Mouse (Mus musculus): ENCODE measurements around the gene Ecm2. TPM values are rescaled to one million over a fixed set of nuclear protein-coding genes. Genes with fewer than 3 reads are reported as not detected.

Gene Ecm2
- under 1 TPM; 0.07 to 0.27 TPM for polyA plus RNA-seq (2017; shearing (Covaris generic))

GRCm38 (mm10) chr13:49504510-49504909 is at the start of gene Ecm2:
Gene Ecm2 (plus strand): TSS chr13:49504810.

DNA sequence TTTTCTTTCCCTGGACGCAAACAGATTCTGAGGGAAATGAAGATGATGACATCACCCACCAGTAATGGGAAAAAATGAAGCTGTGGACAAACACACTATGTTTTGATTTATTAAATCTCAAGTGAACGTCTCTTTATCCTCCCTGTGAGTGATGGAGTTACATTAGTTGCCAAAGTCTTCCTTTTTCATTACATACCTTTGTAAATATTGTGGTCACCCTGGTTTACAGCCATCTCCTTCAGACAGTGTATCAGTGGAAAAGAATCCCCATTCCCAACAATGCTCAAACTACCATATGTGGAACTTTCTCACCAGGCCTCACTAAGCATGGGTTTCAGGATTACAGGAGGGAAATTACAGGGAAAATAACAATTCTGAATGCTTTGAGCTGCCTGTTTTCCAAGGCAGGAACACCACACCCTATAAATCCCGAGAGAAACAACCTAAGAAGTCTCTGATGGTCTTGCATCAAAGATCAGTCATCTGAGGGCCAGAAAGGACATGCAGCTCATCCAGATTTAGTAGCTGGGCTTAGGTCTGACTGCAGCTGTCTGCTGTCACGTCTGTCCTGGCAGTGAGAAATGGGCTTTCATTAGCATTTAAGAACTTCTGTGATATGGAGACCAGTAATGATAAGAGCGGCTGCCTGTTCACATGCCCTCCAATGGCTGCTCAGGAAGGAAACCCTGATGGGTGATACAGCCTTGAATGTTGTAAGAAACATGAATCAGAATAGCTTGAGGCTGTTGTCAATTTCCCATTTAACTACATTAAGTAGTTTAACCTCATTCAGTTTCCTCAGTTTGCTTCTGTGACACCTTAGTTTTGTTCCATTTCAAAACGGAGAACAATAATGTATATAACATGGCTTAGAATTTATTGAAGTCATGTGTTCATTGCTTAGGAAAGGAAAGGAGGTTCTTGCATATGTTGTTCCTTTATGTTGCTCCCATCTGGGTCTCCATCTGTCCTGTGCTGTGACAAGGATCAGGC is 11.9 kb upstream of the Ecm2 start, which contains the start of gene Tes3-ps:
TSS of gene Tes3-ps (plus strand) at position 943 of the 993 bp plus-strand sequence.

DNA sequence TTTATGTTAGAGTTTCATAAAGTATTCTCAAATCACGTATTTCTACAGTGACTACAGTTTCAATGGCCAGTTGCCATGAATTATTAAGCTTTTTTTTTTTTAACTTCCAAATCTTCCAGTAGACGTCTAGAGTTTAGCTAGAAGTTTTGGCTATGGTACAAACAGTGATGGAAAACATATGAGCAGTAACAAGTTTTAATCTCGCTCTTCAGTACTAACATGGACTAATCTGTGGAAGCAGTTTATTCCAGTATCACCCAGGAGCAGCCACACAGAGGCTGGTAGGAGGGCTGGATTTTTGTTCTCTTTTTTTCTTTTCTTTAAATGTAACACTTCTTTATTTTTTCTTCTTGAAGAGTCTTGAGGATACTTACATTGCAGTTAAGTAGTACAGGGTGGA is 39.7 kb downstream of the Ecm2 start, which contains the start of gene Aspn:
TSS of gene Aspn (plus strand) at position 165 of the 400 bp plus-strand sequence.

GRCm38 (mm10) chr13:49581541-49582530 is 77.2 kb downstream of the Ecm2 start, which contains the start of gene Omd:
Gene Omd (plus strand): TSS chr13:49582462.

Other genes with a start within 250 kb of the Ecm2 start
- 10 to 100 TPM; 16.3 to 16.7 TPM for gene Fgd3, start 184.5 kb upstream of the Ecm2 start, polyA plus RNA-seq (2017; shearing (Covaris generic))
- gene Bicd2, start 163.2 kb upstream of the Ecm2 start, polyA plus RNA-seq (2017; shearing (Covaris generic)), result 10 to 100 TPM; 17.3 to 24.3 TPM
- gene Ippk, start 83.6 kb upstream of the Ecm2 start, polyA plus RNA-seq (2017; shearing (Covaris generic)), result 10 to 100 TPM in 1 of 2 experiments, 1 to 10 TPM in 1; 8.3 to 11.4 TPM
- gene Tes3-ps, start 11.5 kb upstream of the Ecm2 start, polyA plus RNA-seq (2017; shearing (Covaris generic)), result 1 to 10 TPM; 3.5 to 5.2 TPM
- gene Aspn, start 39.6 kb downstream of the Ecm2 start, polyA plus RNA-seq (2017; shearing (Covaris generic)), result under 1 TPM; 0.07 to 0.12 TPM
- under 1 TPM; 0.36 TPM for gene Omd, start 77.7 kb downstream of the Ecm2 start, polyA plus RNA-seq (2017; shearing (Covaris generic))
- under 1 TPM in 1 of 2 experiments, not detected in 1; 0.17 TPM for gene Ogn, start 103.2 kb downstream of the Ecm2 start, polyA plus RNA-seq (2017; shearing (Covaris generic))
- 1 to 10 TPM; 2.6 to 3.7 TPM for gene Cenpp, start 148.0 kb downstream of the Ecm2 start, polyA plus RNA-seq (2017; shearing (Covaris generic))
- gene Nol8, start 148.3 kb downstream of the Ecm2 start, polyA plus RNA-seq (2017; shearing (Covaris generic)), result 10 to 100 TPM; 29.4 to 37.2 TPM
- gene Iars, start 177.3 kb downstream of the Ecm2 start, polyA plus RNA-seq (2017; shearing (Covaris generic)), result 10 to 100 TPM; 34.7 to 35.3 TPM